Mouse (Mus musculus) intestine, postnatal 0 days (tissue): Measurements from ENCODE around the gene Slc8a2. TPM values are rescaled to one million over a fixed set of nuclear protein-coding genes. Genes with fewer than 3 reads are reported as not detected.

Experiments
- ATAC-seq: fragments of 200-750 bp; cut with Nextera tagmentation; 2 replicates; pipeline ENCODE4 v1.8.0; 2017; ENCODE audit warnings: mild to moderate bottlenecking, moderate TSS enrichment, moderate library complexity
- H3K27ac ChIP-seq: fragments of 300-500 bp; sonication (generic); 2 replicates; pipeline ENCODE4 v1.5.1; 2014; ENCODE audit warnings: mild to moderate bottlenecking, low read depth, low read length, moderate library complexity
- H3K27me3 ChIP-seq: fragments of 300-500 bp; sonication (generic); replicated peaks from 2 replicates; pipeline ENCODE4 v1.6.1; 2014; ENCODE audit warnings: low read length, mixed read lengths; ENCODE audit not compliant: control insufficient read depth, insufficient read depth
- H3K36me3 ChIP-seq: fragments of 300-500 bp; sonication (generic); 2 replicates; pipeline ENCODE4 v1.6.1; 2014; ENCODE audit warnings: mild to moderate bottlenecking, moderate library complexity; ENCODE audit not compliant: control insufficient read depth, insufficient read depth
- H3K4me1 ChIP-seq: fragments of 300-500 bp; sonication (generic); replicated peaks from 2 replicates; pipeline ENCODE4 v1.6.1; 2014; ENCODE audit warnings: antibody characterized with exemption, low read length, mixed read lengths; ENCODE audit not compliant: control insufficient read depth, insufficient read depth
- H3K4me2 ChIP-seq: fragments of 300-500 bp; sonication (generic); replicated peaks from 2 replicates; pipeline ENCODE4 v1.6.1; 2014; ENCODE audit warnings: low read depth, mild to moderate bottlenecking, moderate library complexity
- H3K4me3 ChIP-seq: fragments of 300-500 bp; sonication (generic); 2 replicates; pipeline ENCODE4 v1.5.1; 2014; ENCODE audit warnings: low read depth, low read length
- H3K9ac ChIP-seq: fragments of 300-500 bp; sonication (generic); 2 replicates; pipeline ENCODE4 v1.6.1; 2014; ENCODE audit warnings: mild to moderate bottlenecking, low read depth, low read length
- H3K9me3 ChIP-seq: fragments of 300-500 bp; sonication (generic); 2 replicates; pipeline ENCODE4 v1.6.1; 2016; ENCODE audit warnings: mixed run types; ENCODE audit not compliant: control insufficient read depth
- CTCF ChIP-seq: sonication (generic); IDR thresholded peaks from 2 replicates; pipeline ENCODE4 v1.5.1; 2016; ENCODE audit warnings: low read depth, mild to moderate bottlenecking, control low read depth, antibody characterized with exemption, moderate library complexity
- WGBS: fragments of 180-500 bp; shearing (Covaris S2); extraction: QIAGEN DNeasy Blood & Tissue Kit; methylation state at CpG from one replicate; pipeline ENCODE4 v1.1.7; 2014; 5-methylcytosine and 5-hydroxymethylcytosine counted together
- polyA plus RNA-seq: library from polyadenylated mRNA; unstranded; fragments of >200 nt; fragmentation: Nextera tagmentation; extraction: Ambion mirVana; gene quantifications from 2 replicates; pipeline ENCODE4 v1.2.1, GENCODE M21; 2015

Gene Slc8a2
- polyA plus RNA-seq, 1 experiment from 2014 or later = 0.08 TPM

DNA sequence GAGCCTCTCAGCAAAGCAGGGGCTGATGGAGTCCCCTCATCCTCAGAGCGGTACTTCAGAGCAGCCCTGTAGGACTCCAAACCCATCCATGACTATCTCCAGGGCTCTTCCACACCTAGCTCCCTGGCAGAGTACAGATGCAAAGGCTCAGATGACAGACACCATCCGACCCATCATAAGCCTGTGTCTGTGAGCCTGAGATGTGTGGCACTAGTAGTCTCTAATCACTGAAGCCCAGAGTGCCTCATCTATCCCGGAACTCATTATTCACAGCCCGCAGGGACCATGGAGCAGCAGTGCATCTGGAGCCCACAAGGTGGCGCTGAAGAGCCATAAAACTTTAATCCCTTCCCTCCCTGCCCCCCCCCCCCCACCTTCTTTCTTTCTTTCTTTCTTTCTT is 62.7 kb downstream of the Slc8a2 start:
- Histone ChIP-seq H3K27me3 (no peaks in the 10 kb centered on the region), H3K9me3 (no peaks in the 10 kb centered on the region), H3K36me3 (peaks cover 5% of the 10 kb centered on the region; the same call in 1 of the 2 replicates), H3K4me2 (no peak overlapping the region), H3K4me1 (no peaks in the 10 kb centered on the region), H3K27ac (no peak overlapping the region), H3K9ac (no peak overlapping the region), H3K4me3 (no peak overlapping the region)
- no peak; the same call in 1 of the 2 replicates for ATAC-seq
- peak; percentile 73 for TF ChIP-seq CTCF
- WGBS = 16% methylated on average over 5 of the region's 5 CpGs

DNA sequence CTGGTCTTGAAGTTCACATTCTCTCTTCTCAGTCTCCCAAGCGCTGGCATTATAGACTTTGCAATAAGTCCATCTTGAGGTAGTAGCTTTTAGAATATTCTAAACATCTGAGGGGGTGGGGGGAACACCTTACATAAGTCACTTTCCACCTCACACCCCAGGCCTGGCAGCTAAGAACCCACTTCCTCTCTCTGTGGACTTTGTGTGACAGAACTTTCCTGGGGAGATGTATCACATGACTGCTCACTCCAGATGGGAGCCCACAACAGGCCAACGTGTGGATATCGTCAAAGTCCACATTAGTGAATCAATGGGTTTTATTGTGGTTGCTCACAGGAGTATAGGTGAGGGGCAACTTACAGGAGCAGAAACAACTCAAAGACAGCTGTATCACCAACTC is 64.1 kb downstream of the Slc8a2 start:
- peaks cover 13% of the 10 kb centered on the region for H3K36me3 ChIP-seq
- H3K4me1 ChIP-seq = no peaks in the 10 kb centered on the region
- peak; percentile 31 for ATAC-seq
- no peak overlapping the region for H3K4me3 ChIP-seq
- WGBS = 29% methylated on average over 3 of the region's 3 CpGs
- no peak overlapping the region for H3K9ac ChIP-seq
- H3K4me2 ChIP-seq = no peak overlapping the region
- H3K27me3 ChIP-seq = no peaks in the 10 kb centered on the region
- H3K9me3 ChIP-seq = no peaks in the 10 kb centered on the region
- H3K27ac ChIP-seq = peak overlapping the region; percentile 15; the same call in 1 of the 2 replicates
- TF ChIP-seq CTCF = no peak

DNA sequence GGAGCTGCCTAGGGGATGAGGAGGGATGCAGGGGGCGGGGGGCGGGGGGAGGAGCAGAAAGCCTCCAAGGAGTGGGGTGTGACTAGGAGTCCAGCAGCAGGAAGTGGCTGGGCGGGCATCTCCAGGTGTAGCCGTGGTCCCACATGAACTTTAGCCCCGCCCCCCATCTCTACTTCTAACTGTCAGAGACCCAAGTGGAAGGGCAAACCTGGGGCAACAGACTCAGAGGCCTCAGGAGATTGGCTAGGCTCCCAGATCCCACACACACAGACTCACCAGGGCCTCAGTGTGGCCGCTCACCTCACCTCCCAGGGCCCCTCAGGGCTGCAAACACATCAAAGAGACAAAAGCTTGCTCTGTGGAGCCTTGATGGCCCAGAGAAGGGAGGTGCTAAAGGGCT is 67.0 kb downstream of the Slc8a2 start:
- 67% methylated on average over 6 of the region's 6 CpGs for WGBS
- no peak for TF ChIP-seq CTCF
- no peak for ATAC-seq
- Histone ChIP-seq H3K9ac (no peak overlapping the region), H3K9me3 (no peaks in the 10 kb centered on the region), H3K4me1 (no peaks in the 10 kb centered on the region), H3K27me3 (no peaks in the 10 kb centered on the region), H3K4me2 (no peak overlapping the region), H3K36me3 (peaks cover 32% of the 10 kb centered on the region), H3K27ac (no peak overlapping the region; the same call in 1 of the 2 replicates), H3K4me3 (no peak overlapping the region)

DNA sequence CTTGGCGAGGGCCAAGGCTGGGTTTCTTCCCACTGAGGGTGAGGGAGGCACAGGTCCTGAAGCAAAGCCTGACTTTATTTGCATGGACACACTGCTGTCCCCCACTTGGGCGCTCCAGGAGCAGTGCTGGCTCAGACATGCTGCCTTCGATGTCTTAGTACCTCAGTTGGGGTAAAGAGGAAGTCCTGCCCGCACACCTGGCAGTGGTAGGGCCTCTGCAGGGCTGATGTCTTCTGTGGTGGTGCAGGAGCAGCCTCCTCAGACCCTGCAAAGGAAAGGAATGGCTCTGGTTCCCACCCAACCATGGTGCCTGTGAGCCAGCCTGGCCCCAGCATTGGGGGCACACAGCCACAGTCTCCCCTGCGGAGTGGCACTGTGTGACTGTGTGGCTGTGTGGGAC is 67.5 kb downstream of the Slc8a2 start:
- Histone ChIP-seq H3K9me3 (no peaks in the 10 kb centered on the region), H3K4me1 (no peaks in the 10 kb centered on the region), H3K27ac (no peak overlapping the region), H3K36me3 (peaks cover 38% of the 10 kb centered on the region), H3K4me2 (no peak overlapping the region), H3K9ac (no peak overlapping the region), H3K27me3 (no peaks in the 10 kb centered on the region), H3K4me3 (no peak overlapping the region)
- TF ChIP-seq CTCF = no peak
- 79% methylated on average over 5 of the region's 5 CpGs for WGBS
- no peak for ATAC-seq

DNA sequence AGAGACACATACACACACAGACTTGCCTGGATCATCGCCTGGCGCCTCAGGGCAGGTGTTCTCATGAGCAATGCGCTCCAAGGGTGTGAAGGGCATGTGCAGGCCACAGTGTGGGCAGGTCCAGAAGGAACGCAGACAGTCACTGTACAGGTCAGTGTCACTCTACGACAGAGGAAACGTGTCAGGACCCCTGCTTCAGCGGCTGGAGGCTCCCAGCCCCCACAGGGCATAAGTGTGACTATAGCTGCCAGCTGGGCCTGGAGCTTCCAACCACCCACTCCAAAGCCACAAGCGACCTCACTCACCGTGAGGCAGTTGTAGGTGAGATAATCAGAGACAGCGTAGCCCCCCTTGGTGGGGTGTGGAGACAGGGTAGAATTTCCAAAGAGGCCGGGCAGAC is 68.9 kb downstream of the Slc8a2 start:
- no peak for ATAC-seq
- H3K4me1 ChIP-seq = no peaks in the 10 kb centered on the region

DNA sequence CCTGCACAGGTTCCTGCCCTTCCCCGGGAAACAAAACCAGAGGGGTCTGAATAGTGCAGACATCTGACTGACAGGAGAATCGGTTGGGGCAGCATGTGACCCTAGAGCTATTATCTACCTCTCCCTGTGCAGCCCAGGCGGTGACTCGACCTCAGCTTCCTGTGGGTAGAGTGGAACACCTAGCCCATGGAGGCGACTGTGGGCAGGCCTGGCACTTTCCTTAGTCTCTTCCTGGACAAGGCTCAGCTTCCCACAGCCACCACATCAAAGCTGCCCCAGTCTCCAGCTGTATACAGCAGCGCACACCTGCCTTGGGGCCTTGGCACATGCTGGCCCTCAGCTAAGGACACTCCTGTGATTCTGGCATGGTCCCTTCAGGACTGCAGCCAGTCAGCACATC is 71.5 kb downstream of the Slc8a2 start:
- no peak for ATAC-seq
- Histone ChIP-seq H3K36me3 (peaks cover 66% of the 10 kb centered on the region), H3K27me3 (no peaks in the 10 kb centered on the region), H3K4me1 (no peaks in the 10 kb centered on the region), H3K4me3 (no peak overlapping the region), H3K4me2 (no peak overlapping the region), H3K9me3 (no peaks in the 10 kb centered on the region), H3K9ac (no peak overlapping the region), H3K27ac (no peak overlapping the region)
- 74% methylated on average over 6 of the region's 6 CpGs for WGBS
- no peak for TF ChIP-seq CTCF

More for the DNA sequence above, 68.9 kb downstream of the Slc8a2 start:
- H3K27ac ChIP-seq = no peak overlapping the region
- H3K9ac ChIP-seq = no peak overlapping the region
- H3K4me3 ChIP-seq = no peak overlapping the region
- peaks cover 43% of the 10 kb centered on the region for H3K36me3 ChIP-seq
- no peaks in the 10 kb centered on the region for H3K27me3 ChIP-seq
- no peaks in the 10 kb centered on the region for H3K9me3 ChIP-seq
- TF ChIP-seq CTCF = no peak
- 88% methylated on average over 11 of the region's 11 CpGs for WGBS
- no peak overlapping the region for H3K4me2 ChIP-seq
